Mouse (Mus musculus) frontal cortex, postnatal 25 days (tissue): ENCODE data around the gene Bend4.

Experiments
- DNase-seq, 2 experiments: peaks; one replicate each; pipeline ENCODE4 v3.0.0; 2022; ENCODE audit warnings: low spot score in 2 of 2

The Bend4 gene

GRCm38 (mm10) chr5:67419407-67419806 is 8.7 kb downstream of the Bend4 start:
- no peak for DNase-seq

GRCm38 (mm10) chr5:67411475-67411874 is 16.6 kb downstream of the Bend4 start:
- DNase-seq, result no peak

- DNase-seq, result no peak
Observed at GRCm38 (mm10) chr5:67410426-67410825, 17.7 kb downstream of the Bend4 start.

- no peak for DNase-seq
Observed at GRCm38 (mm10) chr5:67408391-67408790, 19.7 kb downstream of the Bend4 start.

- no peak for DNase-seq
Observed at GRCm38 (mm10) chr5:67404919-67405318, 23.2 kb downstream of the Bend4 start.

GRCm38 (mm10) chr5:67404380-67404779 is 23.7 kb downstream of the Bend4 start:
- DNase-seq, result no peak

GRCm38 (mm10) chr5:67401612-67402011 is 26.5 kb downstream of the Bend4 start:
- DNase-seq, result no peak

- no peak for DNase-seq
Observed at GRCm38 (mm10) chr5:67400608-67401480, 27.3 kb downstream of the Bend4 start.

- DNase-seq, result no peak
Observed at GRCm38 (mm10) chr5:67399876-67400607, 28.1 kb downstream of the Bend4 start.

- DNase-seq, result no peak
Observed at GRCm38 (mm10) chr5:67397186-67397585, 30.9 kb downstream of the Bend4 start.

GRCm38 (mm10) chr5:67395211-67395851 is 32.8 kb downstream of the Bend4 start:
- DNase-seq, result no peak

- no peak for DNase-seq
Observed at GRCm38 (mm10) chr5:67393951-67394350, 34.2 kb downstream of the Bend4 start.

- no peak for DNase-seq
Observed at GRCm38 (mm10) chr5:67382556-67382955, 45.6 kb downstream of the Bend4 start.

- no peak for DNase-seq
Observed at GRCm38 (mm10) chr5:67381690-67382089, 46.4 kb downstream of the Bend4 start.

- DNase-seq, result no peak
Observed at GRCm38 (mm10) chr5:67377044-67377621, 51.0 kb downstream of the Bend4 start.

GRCm38 (mm10) chr5:67362931-67363330 is 65.2 kb downstream of the Bend4 start:
- no peak for DNase-seq

GRCm38 (mm10) chr5:67362316-67362715 is 65.8 kb downstream of the Bend4 start:
- DNase-seq, result no peak

- peak; percentile 9 to 40 for DNase-seq
Observed at GRCm38 (mm10) chr5:67348949-67349348, 79.2 kb downstream of the Bend4 start.

- DNase-seq, result no peak
Observed at GRCm38 (mm10) chr5:67347060-67347459, 81.0 kb downstream of the Bend4 start.
